In genomic region chr13:115090977-115091445, GRCm38 (mm10) we compare ENCODE assay signal across 8 mouse cellular contexts. TPM values are rescaled to one million over a fixed set of nuclear protein-coding genes. Genes with fewer than 3 reads are reported as not detected.
DNase-seq lines count a peak whose midpoint lies in the region; ATAC-seq lines count a peak whose summit lies in the region.

No protein-coding gene starts in this region.

- peaks cover 4% of the 10 kb centered on the region; the same call in 1 of the 2 replicates for H3K9me3 ChIP-seq in hindbrain, embryonic 12.5 days (replicated peaks)
- no peaks in the 10 kb centered on the region for H3K9me3 ChIP-seq in megakaryocyte, embryonic 14.5 days

- no peaks in the 10 kb centered on the region for H3K27me3 ChIP-seq in hindbrain, embryonic 12.5 days
- no peaks in the 10 kb centered on the region for H3K27me3 ChIP-seq in megakaryocyte, embryonic 14.5 days (replicated peaks)

- peak overlapping the region; percentile 87 for H3K4me2 ChIP-seq in hindbrain, embryonic 12.5 days (replicated peaks)

- intact Hi-C loops in left cerebral cortex, postnatal 4 days (cut with DNase I) = no loop called here

- H3K4me1 ChIP-seq in hindbrain, embryonic 12.5 days = peaks cover 17% of the 10 kb centered on the region
- peaks cover 35% of the 10 kb centered on the region for H3K4me1 ChIP-seq in megakaryocyte, embryonic 14.5 days

- H3K27ac ChIP-seq in hindbrain, embryonic 12.5 days = peak overlapping the region; percentile 58; the same call in 1 of the 2 replicates

- peak; percentile 27 for DNase-seq in embryo, embryonic 10 days (ENCODE audit: low spot score)
- no peak for DNase-seq in embryo, embryonic 9.5 days (ENCODE audit: extremely low spot score)
- DNase-seq in MN1 (ENCODE audit: low spot score) = peak; percentile 23
- DNase-seq in frontal cortex, postnatal 14 days (ENCODE audit: low spot score in 2 of 2) = no peak
- DNase-seq in left cerebral cortex, postnatal 4 days = no peak
- DNase-seq in urinary bladder, postnatal 14 days (ENCODE audit: low spot score) = no peak

- peak overlapping the region; percentile 29; the same call in 1 of the 2 replicates for H3K9ac ChIP-seq in hindbrain, embryonic 12.5 days

- WGBS in hindbrain, embryonic 12.5 days = 50% methylated on average over 9 of the region's 9 CpGs

- H3K4me3 ChIP-seq in hindbrain, embryonic 12.5 days = peak overlapping the region; percentile 68
- peak overlapping the region; percentile 99 for H3K4me3 ChIP-seq in megakaryocyte, embryonic 14.5 days (replicated peaks)

- no peak for ATAC-seq in hindbrain, embryonic 12.5 days (ENCODE audit: low FRiP score)

- peaks cover 12% of the 10 kb centered on the region for H3K36me3 ChIP-seq in hindbrain, embryonic 12.5 days
- H3K36me3 ChIP-seq in megakaryocyte, embryonic 14.5 days (replicated peaks; ENCODE audit: low read length) = peaks cover 24% of the 10 kb centered on the region

RNA-seq across cellular contexts. Expression of gene Pelo, which starts 1.0 kb away (rescaled TPM):
- 3.9 and 4.6 TPM in 2 replicates for polyA plus RNA-seq in hindbrain, embryonic 12.5 days (2016; fragmentation: Nextera tagmentation; extraction: Ambion mirVana)
- 16.3 and 22.0 TPM in 2 replicates for polyA plus RNA-seq in megakaryocyte, embryonic 14.5 days (2012; ENCODE audit: insufficient read depth, low replicate concordance)
- 10 to 100 TPM; 20.4 to 22.0 TPM for total RNA-seq in left cerebral cortex, postnatal 4 days (2021)

RNA-seq across cellular contexts. Expression of gene Gm49395, which starts 10.7 kb away (rescaled TPM):
- 2.0 and 3.7 TPM in 2 replicates for polyA plus RNA-seq in hindbrain, embryonic 12.5 days (2016; fragmentation: Nextera tagmentation; extraction: Ambion mirVana)
- 7.0 TPM in 1 of 2 replicates, not detected in the other for polyA plus RNA-seq in megakaryocyte, embryonic 14.5 days (2012; ENCODE audit: insufficient read depth, low replicate concordance)
- total RNA-seq in left cerebral cortex, postnatal 4 days (2021) = 1 to 10 TPM; 4.9 to 6.4 TPM

RNA-seq across cellular contexts. Expression of gene Itga1, which starts 10.8 kb away (rescaled TPM):
- polyA plus RNA-seq in hindbrain, embryonic 12.5 days (2016; fragmentation: Nextera tagmentation; extraction: Ambion mirVana) = 6.0 and 6.9 TPM in 2 replicates
- polyA plus RNA-seq in megakaryocyte, embryonic 14.5 days (2012; ENCODE audit: insufficient read depth, low replicate concordance) = 0.22 TPM in 1 of 2 replicates, not detected in the other
- 10 to 100 TPM; 13.7 to 13.9 TPM for total RNA-seq in left cerebral cortex, postnatal 4 days (2021)

Comparison
In these comparisons a context has a peak if more than half of its experiments do, and no peak if none do; other contexts are left out.
1. DNase-seq: peak in embryo, embryonic 10 days (single experiment) and MN1 (single experiment); none in embryo, embryonic 9.5 days (single experiment), frontal cortex, postnatal 14 days (0 of 2), left cerebral cortex, postnatal 4 days (single experiment) and urinary bladder, postnatal 14 days (single experiment).